Mouse (Mus musculus) T-cell, adult 2 months (primary cell): ENCODE measurements around the gene Slc19a3.
A peak's percentile ranks its signal among the peaks of the same experiment; 100 is the strongest.
"Not testable (repeated sequence)": the region's sequence is repeated elsewhere in the genome, so short reads cannot be mapped to it uniquely, and the experiment has no call there.

Experiments used
- DNase-seq: peaks from one replicate; pipeline ENCODE4 v3.0.0; 2022; ENCODE audit warnings: low spot score

Slc19a3 gene

GRCm38 (mm10) chr1:83007471-83007870 is 30.8 kb downstream of the Slc19a3 start:
- no peak for DNase-seq

- DNase-seq: no peak
These were observed 31.7 kb downstream of the Slc19a3 start for GRCm38 (mm10) chr1:83006218-83007179.

GRCm38 (mm10) chr1:83000306-83000705 is 37.9 kb downstream of the Slc19a3 start, which contains the start of gene Gm47959:
Gm47959 (plus strand) TSS chr1:83000548.
- not testable (repeated sequence) for DNase-seq

GRCm38 (mm10) chr1:82993947-82994346 is 44.3 kb downstream of the Slc19a3 start:
- no peak for DNase-seq

GRCm38 (mm10) chr1:82992093-82992492 is 46.2 kb downstream of the Slc19a3 start:
- DNase-seq: no peak

GRCm38 (mm10) chr1:82991596-82991995 is 46.7 kb downstream of the Slc19a3 start:
- no peak for DNase-seq

GRCm38 (mm10) chr1:82991062-82991461 is 47.2 kb downstream of the Slc19a3 start:
- no peak for DNase-seq

- peak; percentile 59 for DNase-seq
These were observed 50.6 kb downstream of the Slc19a3 start for GRCm38 (mm10) chr1:82987530-82988198.

- no peak for DNase-seq
These were observed 51.5 kb downstream of the Slc19a3 start for GRCm38 (mm10) chr1:82986738-82987137.

GRCm38 (mm10) chr1:82977840-82978239 is 60.4 kb downstream of the Slc19a3 start:
- no peak for DNase-seq

GRCm38 (mm10) chr1:82975750-82976149 is 62.5 kb downstream of the Slc19a3 start:
- DNase-seq: peak; percentile 39

GRCm38 (mm10) chr1:82974342-82974741 is 63.9 kb downstream of the Slc19a3 start:
- no peak for DNase-seq

GRCm38 (mm10) chr1:82973901-82974300 is 64.3 kb downstream of the Slc19a3 start:
- peak; percentile 72 for DNase-seq

- no peak for DNase-seq
These were observed 65.0 kb downstream of the Slc19a3 start for GRCm38 (mm10) chr1:82973244-82973643.

- DNase-seq: no peak
These were observed 66.2 kb downstream of the Slc19a3 start for GRCm38 (mm10) chr1:82972046-82972445.

GRCm38 (mm10) chr1:82966413-82966812 is 71.8 kb downstream of the Slc19a3 start:
- no peak for DNase-seq
